27 mouse cellular contexts compared by ENCODE assay signal in genomic region chr5:120702969-120703368, GRCm38 (mm10). TPM values are rescaled to one million over a fixed set of nuclear protein-coding genes. Genes with fewer than 3 reads are reported as not detected.
A peak's percentile ranks its signal among the peaks of the same experiment; 100 is the strongest.
DNase-seq lines count a peak whose midpoint lies in the region; ATAC-seq and TF ChIP-seq lines count a peak whose summit lies in the region.
"Had no signal": no experiment of that assay in that cellular context is flagged by ENCODE, and none has a peak within 500 bp of the region (broad histone marks: within the 10 kb centered on the region; RNA-seq: fewer than 3 reads in every experiment).

No protein-coding gene starts in this region.

- no peak for TF ChIP-seq POLR2A in kidney, adult 2 months (IDR thresholded peaks at IDR 0.05; ENCODE audit: low read depth, low read length)

- peak; percentile 32 for DNase-seq in kidney, adult 18-20 months
- no peak for DNase-seq in kidney, adult 2 months
- DNase-seq in cerebellum, adult 18-20 months = peak; percentile 86 to 92
- peak; percentile 79 to 83 for DNase-seq in cerebellum, postnatal 10 days
- peak; percentile 65 for DNase-seq in testis, postnatal 10 days (ENCODE audit: low spot score)
- no peak for DNase-seq in urinary bladder, postnatal 14 days (ENCODE audit: low spot score)
- DNase-seq: B cell, adult 2 months; gastrocnemius, postnatal 10 days; heart, adult 11 months; heart, postnatal 14 days; kidney, postnatal 10 days; layer of hippocampus, postnatal 36 days; liver, postnatal 0 days; thymus, adult 18-20 months; thymus, postnatal 4 days had no signal

- H3K4me2 ChIP-seq in intestine, embryonic 15.5 days (replicated peaks) = no peak overlapping the region
- H3K4me2 ChIP-seq: forebrain, embryonic 12.5 days; heart, embryonic 13.5 days; hindbrain, embryonic 12.5 days; limb, embryonic 12.5 days; liver, embryonic 11.5 days had no signal

- no peaks in the 10 kb centered on the region for H3K27me3 ChIP-seq in kidney, adult 2 months (replicated peaks; ENCODE audit: control insufficient read depth, insufficient read depth, low read length)
- 0 out of 2 replicates have a peak, but pooled peaks cover 8% of the 10 kb centered on the region for H3K27me3 ChIP-seq in intestine, embryonic 15.5 days (replicated peaks)
- H3K27me3 ChIP-seq: CH12.LX had no signal

- ATAC-seq in intestine, embryonic 15.5 days = no peak
- ATAC-seq: liver, postnatal 0 days; lung, postnatal 0 days; midbrain, embryonic 16.5 days; Patski had no signal

- H3K9ac ChIP-seq in intestine, embryonic 15.5 days = no peak overlapping the region
- H3K9ac ChIP-seq: forebrain, embryonic 12.5 days; heart, embryonic 13.5 days; hindbrain, embryonic 12.5 days; limb, embryonic 12.5 days; liver, postnatal 0 days had no signal

- H3K36me3 ChIP-seq in kidney, adult 2 months (ENCODE audit: control insufficient read depth, insufficient read depth, low read length) = no peaks in the 10 kb centered on the region
- no peaks in the 10 kb centered on the region for H3K36me3 ChIP-seq in intestine, embryonic 15.5 days
- H3K36me3 ChIP-seq: forebrain, embryonic 12.5 days; G1E; heart, embryonic 13.5 days; hindbrain, embryonic 12.5 days; limb, embryonic 12.5 days had no signal

- no peak overlapping the region for H3K4me3 ChIP-seq in kidney, adult 2 months (ENCODE audit: insufficient read depth, low read depth, low read length)
- no peak overlapping the region for H3K4me3 ChIP-seq in intestine, embryonic 15.5 days (replicated peaks)
- H3K4me3 ChIP-seq: forebrain, embryonic 12.5 days; heart, embryonic 13.5 days; hindbrain, embryonic 12.5 days; limb, embryonic 12.5 days had no signal

- H3K4me1 ChIP-seq in kidney, adult 2 months (ENCODE audit: control insufficient read depth, insufficient read depth, low read length) = no peaks in the 10 kb centered on the region
- peaks cover 6% of the 10 kb centered on the region; the same call in 1 of the 2 replicates for H3K4me1 ChIP-seq in intestine, embryonic 15.5 days (replicated peaks)

- no peaks in the 10 kb centered on the region for H3K9me3 ChIP-seq in intestine, embryonic 15.5 days
- H3K9me3 ChIP-seq: forebrain, embryonic 12.5 days; G1E; heart, embryonic 13.5 days; hindbrain, embryonic 12.5 days; limb, embryonic 12.5 days had no signal

- TF ChIP-seq CTCF in kidney, adult 2 months (conservative IDR thresholded peaks at IDR 0.05; ENCODE audit: insufficient read depth, insufficient read length, low read depth, low read length) = no peak

- H3K27ac ChIP-seq in kidney, adult 2 months (ENCODE audit: insufficient read depth, low read depth, low read length) = no peak overlapping the region
- no peak overlapping the region for H3K27ac ChIP-seq in intestine, embryonic 15.5 days
- H3K27ac ChIP-seq: forebrain, embryonic 12.5 days; heart, embryonic 13.5 days; hindbrain, embryonic 12.5 days; limb, embryonic 12.5 days; macrophage had no signal

- WGBS in kidney, adult 2 months = 73% methylated on average over 2 of the region's 2 CpGs
- 75% methylated on average over 2 of the region's 2 CpGs for WGBS in intestine, embryonic 15.5 days

RNA-seq across cellular contexts. Expression of gene Dtx1, which starts 8.8 kb away (rescaled TPM):
- polyA plus RNA-seq in kidney, adult 2 months (2012; rRNA removed) = 1.5 and 4.4 TPM in 2 replicates
- 4.1 and 4.3 TPM in 2 replicates for polyA plus RNA-seq in intestine, embryonic 15.5 days (2015; fragmentation: Nextera tagmentation; extraction: Ambion mirVana)

RNA-seq across cellular contexts. Expression of gene Oas2, which starts 46.7 kb away (rescaled TPM):
- 3.5 and 5.5 TPM in 2 replicates for polyA plus RNA-seq in kidney, adult 2 months (2012; rRNA removed)
- polyA plus RNA-seq in intestine, embryonic 15.5 days (2015; fragmentation: Nextera tagmentation; extraction: Ambion mirVana) = 0.54 and 0.60 TPM in 2 replicates
- polyA plus RNA-seq: Patski had no signal

RNA-seq across cellular contexts. Expression of gene Rasal1, which starts 54.4 kb away (rescaled TPM):
- 2.3 and 3.4 TPM in 2 replicates for polyA plus RNA-seq in kidney, adult 2 months (2012; rRNA removed)
- polyA plus RNA-seq in intestine, embryonic 15.5 days (2015; fragmentation: Nextera tagmentation; extraction: Ambion mirVana) = 0.49 and 1.0 TPM in 2 replicates
- polyA plus RNA-seq: lung, postnatal 0 days; macrophage had no signal

Comparison
In these comparisons a context has a peak if more than half of its experiments do, and no peak if none do; other contexts are left out.
1. DNase-seq: peak in kidney, adult 18-20 months (single experiment), cerebellum, adult 18-20 months (2 of 2), cerebellum, postnatal 10 days (2 of 2) and testis, postnatal 10 days (single experiment); none in kidney, adult 2 months (single experiment) and urinary bladder, postnatal 14 days (single experiment).